Mouse (Mus musculus) heart, postnatal 0 days (tissue): ENCODE measurements around the gene Dixdc1. TPM values are rescaled to one million over a fixed set of nuclear protein-coding genes. Genes with fewer than 3 reads are reported as not detected.

Source experiments
- ATAC-seq: fragments of 200-750 bp; cut with Nextera tagmentation; 2 replicates; pipeline ENCODE4 v1.8.0; 2017; ENCODE audit warnings: low read depth, moderate number of reproducible peaks, moderate library complexity; ENCODE audit not compliant: insufficient read depth
- DNase-seq: peaks from one replicate; pipeline ENCODE4 v3.0.0-alpha.2; 2016; ENCODE audit warnings: low spot score
- H3K27ac ChIP-seq: fragments of 300-500 bp; sonication (generic); 2 replicates; pipeline ENCODE4 v1.5.1; 2014; ENCODE audit warnings: low read depth, mild to moderate bottlenecking
- H3K27me3 ChIP-seq: fragments of 300-500 bp; sonication (generic); 2 replicates; pipeline ENCODE4 v1.6.1; 2014; ENCODE audit warnings: low read length, mixed read lengths; ENCODE audit not compliant: control insufficient read depth, insufficient read depth
- H3K36me3 ChIP-seq: fragments of 300-500 bp; sonication (generic); replicated peaks from 2 replicates; pipeline ENCODE4 v1.6.1; 2014; ENCODE audit warnings: low read length, mixed read lengths; ENCODE audit not compliant: control insufficient read depth, insufficient read depth
- H3K4me1 ChIP-seq: fragments of 300-500 bp; sonication (generic); 2 replicates; pipeline ENCODE4 v1.6.1; 2014; ENCODE audit warnings: antibody characterized with exemption; ENCODE audit not compliant: control insufficient read depth, insufficient read depth
- H3K4me2 ChIP-seq: fragments of 300-500 bp; sonication (generic); 2 replicates; pipeline ENCODE4 v1.6.1; 2014; ENCODE audit warnings: low read depth, mild to moderate bottlenecking, low read length, moderate library complexity
- H3K4me3 ChIP-seq: fragments of 300-500 bp; sonication (generic); 2 replicates; pipeline ENCODE4 v1.5.1; 2014; ENCODE audit warnings: low read depth, low read length
- H3K9ac ChIP-seq: fragments of 300-500 bp; sonication (generic); replicated peaks from 2 replicates; pipeline ENCODE4 v1.6.1; 2014; ENCODE audit warnings: low read depth, low read length, mixed read lengths
- H3K9me3 ChIP-seq: fragments of 300-500 bp; sonication (generic); replicated peaks from 2 replicates; pipeline ENCODE4 v1.6.1; 2016; ENCODE audit warnings: low read length; ENCODE audit not compliant: control insufficient read depth
- CTCF ChIP-seq: IDR thresholded peaks from 2 replicates; pipeline ENCODE4 v1.5.1; 2016; ENCODE audit warnings: antibody characterized with exemption, control low read depth, low read depth
- EP300 ChIP-seq: IDR thresholded peaks from 2 replicates; pipeline ENCODE4 v1.6.1; 2016; ENCODE audit warnings: antibody characterized with exemption, low read depth
- WGBS: fragments of 180-500 bp; shearing (Covaris S2); extraction: QIAGEN DNeasy Blood & Tissue Kit; methylation state at CpG from one replicate; pipeline ENCODE4 v1.1.7; 2014; 5-methylcytosine and 5-hydroxymethylcytosine counted together
- polyA plus RNA-seq: library from polyadenylated mRNA; unstranded; fragments of >200 nt; fragmentation: Nextera tagmentation; extraction: Ambion mirVana; gene quantifications from 2 replicates; pipeline ENCODE4 v1.2.1, GENCODE M21; 2015
- total RNA-seq: library from RNA; depleted of rRNA; stranded (reverse); fragments of >200 nt; gene quantifications from 2 replicates; pipeline ENCODE4 v1.2.3, GENCODE M21; 2014; ENCODE audit warnings: low replicate concordance

Gene Dixdc1
- total and polyA plus RNA-seq, 2 experiments from 2014 or later, result 6.9 to 7.7 TPM

- TF ChIP-seq CTCF (peak; percentile 69), EP300 (no peak)
- H3K9ac ChIP-seq, result no peak overlapping the region
- no peak overlapping the region for H3K27ac ChIP-seq
- no peak for DNase-seq
- H3K4me3 ChIP-seq, result no peak overlapping the region
- ATAC-seq, result no peak
- H3K4me2 ChIP-seq, result no peak overlapping the region
- whole genome bisulfite sequencing, result 22% methylated on average over 2 of the region's 2 CpGs
- no peaks in the 10 kb centered on the region for H3K27me3 ChIP-seq
- H3K36me3 ChIP-seq, result peaks cover 3% of the 10 kb centered on the region; the same call in 1 of the 2 replicates
- no peaks in the 10 kb centered on the region for H3K4me1 ChIP-seq
- no peaks in the 10 kb centered on the region for H3K9me3 ChIP-seq
Measured at GRCm38 (mm10) chr9:50709108-50709507, 30.2 kb downstream of the Dixdc1 start.

- ATAC-seq, result no peak
- no peak for TF ChIP-seq CTCF
- no peak for TF ChIP-seq EP300
Measured at GRCm38 (mm10) chr9:50704907-50705306, 34.4 kb downstream of the Dixdc1 start.

GRCm38 (mm10) chr9:50700921-50701691 lies 38.2 kb downstream of the Dixdc1 start:
- Histone ChIP-seq H3K9ac (no peak overlapping the region), H3K9me3 (no peaks in the 10 kb centered on the region), H3K36me3 (peaks cover 13% of the 10 kb centered on the region; the same call in 1 of the 2 replicates), H3K4me1 (peaks cover 20% of the 10 kb centered on the region), H3K27ac (peak overlapping the region; percentile 73), H3K4me2 (peak overlapping the region; percentile 30; the same call in 1 of the 2 replicates), H3K27me3 (no peaks in the 10 kb centered on the region), H3K4me3 (no peak overlapping the region; the same call in 1 of the 2 replicates)
- DNase-seq (peak; percentile 79), ATAC-seq (peak; percentile 89)
- no peak for TF ChIP-seq EP300
- TF ChIP-seq CTCF, result 0 out of 2 replicates have a peak, but pooled peaks have one; percentile 8
- WGBS, result 47% methylated on average over 11 of the region's 11 CpGs

More at GRCm38 (mm10) chr9:50704907-50705306, 34.4 kb downstream of the Dixdc1 start:
- H3K4me1 ChIP-seq, result no peaks in the 10 kb centered on the region
- no peak overlapping the region for H3K9ac ChIP-seq
- no peak overlapping the region for H3K4me2 ChIP-seq
- H3K27me3 ChIP-seq, result no peaks in the 10 kb centered on the region
- no peak for DNase-seq
- no peak overlapping the region for H3K4me3 ChIP-seq
- WGBS, result 78% methylated on average over 6 of the region's 6 CpGs
- no peak overlapping the region for H3K27ac ChIP-seq
- H3K36me3 ChIP-seq, result peaks cover 13% of the 10 kb centered on the region; the same call in 1 of the 2 replicates
- no peaks in the 10 kb centered on the region for H3K9me3 ChIP-seq

- Histone ChIP-seq H3K4me1 (peaks cover 20% of the 10 kb centered on the region), H3K27ac (no peak overlapping the region), H3K36me3 (peaks cover 10% of the 10 kb centered on the region; the same call in 1 of the 2 replicates), H3K4me2 (peak overlapping the region; percentile 94), H3K27me3 (no peaks in the 10 kb centered on the region), H3K4me3 (peak overlapping the region; percentile 54), H3K9ac (peak overlapping the region; percentile 50; the same call in 1 of the 2 replicates), H3K9me3 (no peaks in the 10 kb centered on the region)
- no peak for DNase-seq
- TF ChIP-seq CTCF (no peak), EP300 (no peak)
- WGBS, result under 1% methylated on average over 58 of the region's 70 CpGs
- 0 out of 2 replicates have a peak, but pooled peaks have one; percentile 12 for ATAC-seq
Measured at GRCm38 (mm10) chr9:50698418-50699409, 40.6 kb downstream of the Dixdc1 start.

- Histone ChIP-seq H3K27me3 (no peaks in the 10 kb centered on the region), H3K4me1 (peaks cover 20% of the 10 kb centered on the region), H3K4me3 (peak overlapping the region; percentile 27), H3K27ac (no peak overlapping the region), H3K9me3 (no peaks in the 10 kb centered on the region), H3K4me2 (peak overlapping the region; percentile 94), H3K36me3 (0 out of 2 replicates have a peak, but pooled peaks cover 9% of the 10 kb centered on the region), H3K9ac (no peak overlapping the region)
- ATAC-seq (peak; percentile 39), DNase-seq (peak; percentile 77)
- WGBS, result 5% methylated on average over 12 of the region's 12 CpGs
- no peak for TF ChIP-seq CTCF
- TF ChIP-seq EP300, result no peak
Measured at GRCm38 (mm10) chr9:50697706-50698041, 41.6 kb downstream of the Dixdc1 start.
